Mouse (Mus musculus) retina, embryonic 14.5 days (tissue): Measurements from ENCODE around the gene Dab1.
A peak's percentile ranks its signal among the peaks of the same experiment; 100 is the strongest.

ENCODE experiments used
- DNase-seq: peaks from one replicate; pipeline ENCODE4 v3.0.0-alpha.2; 2015; ENCODE audit warnings: low spot score

Gene Dab1

DNA sequence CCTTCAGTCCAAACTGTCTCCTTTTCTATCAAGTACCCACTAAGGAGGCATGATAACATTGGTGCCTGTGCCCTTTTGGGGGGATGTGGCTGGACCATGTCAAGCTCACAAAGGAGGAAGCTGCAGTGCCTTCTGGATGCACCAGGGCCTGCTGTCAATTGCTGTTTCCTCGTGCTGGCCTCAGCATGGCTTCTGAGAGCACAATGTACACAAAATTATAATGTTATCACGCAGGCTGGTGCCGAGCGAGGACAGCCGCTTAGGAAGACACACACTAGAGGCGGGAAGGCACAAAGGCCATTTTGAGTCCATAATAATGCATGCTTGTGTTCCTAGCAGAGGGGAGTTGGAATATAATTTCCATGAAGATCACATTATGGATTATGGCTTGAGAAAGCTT, 81.2 kb downstream of the Dab1 start:
- no peak for DNase-seq

GRCm38 (mm10) chr4:103702137-103702536, 83.0 kb downstream of the Dab1 start:
- peak; percentile 55 for DNase-seq

GRCm38 (mm10) chr4:103704477-103704876, 85.3 kb downstream of the Dab1 start:
- DNase-seq, result no peak

- no peak for DNase-seq
Observed at GRCm38 (mm10) chr4:103706501-103706900, 87.3 kb downstream of the Dab1 start.

- no peak for DNase-seq
Observed at GRCm38 (mm10) chr4:103707140-103707539, 88.0 kb downstream of the Dab1 start.

- DNase-seq, result no peak
Observed at GRCm38 (mm10) chr4:103711353-103711752, 92.2 kb downstream of the Dab1 start.

DNA sequence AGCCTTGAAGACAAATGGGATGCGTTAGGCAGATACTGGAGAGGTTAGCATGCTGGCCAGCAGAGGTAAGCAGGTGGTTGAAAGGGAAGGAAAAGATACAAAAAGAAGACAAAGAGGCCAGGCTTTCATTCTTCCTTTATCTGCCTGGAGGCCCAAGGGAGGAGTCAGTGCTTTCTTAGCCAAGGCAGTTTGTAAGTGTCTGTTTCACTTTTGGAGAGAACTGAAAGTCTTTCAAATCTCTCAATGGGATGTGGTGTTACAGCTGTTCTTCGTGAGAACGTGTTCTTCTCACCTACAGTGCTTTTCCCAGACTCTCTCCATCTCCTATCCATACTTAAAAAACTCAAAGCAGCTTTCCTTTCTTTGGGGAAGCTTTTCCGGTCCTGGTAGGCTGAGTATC, 94.8 kb downstream of the Dab1 start:
- DNase-seq, result no peak

DNA sequence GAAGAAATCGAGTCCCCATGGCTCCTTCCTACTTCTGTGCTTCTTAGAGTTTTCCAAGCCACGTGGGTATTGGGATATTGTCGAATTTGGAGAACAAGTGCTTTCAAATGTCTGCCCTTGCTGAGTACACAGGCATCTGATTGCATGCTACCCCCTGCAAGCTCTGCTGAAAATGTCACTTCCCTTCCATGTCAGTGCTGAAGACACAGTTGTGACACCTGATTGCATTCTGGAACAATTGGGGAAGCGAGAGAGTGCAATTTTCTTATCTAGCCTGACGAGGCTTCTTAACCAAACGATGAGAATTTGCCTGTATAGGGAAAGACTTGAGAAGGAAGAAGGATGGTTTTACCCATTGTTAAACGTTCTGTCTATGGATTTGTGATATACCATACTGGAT, 95.8 kb downstream of the Dab1 start:
- DNase-seq, result no peak

- DNase-seq, result no peak
Observed at GRCm38 (mm10) chr4:103715568-103715967, 96.4 kb downstream of the Dab1 start.

DNA sequence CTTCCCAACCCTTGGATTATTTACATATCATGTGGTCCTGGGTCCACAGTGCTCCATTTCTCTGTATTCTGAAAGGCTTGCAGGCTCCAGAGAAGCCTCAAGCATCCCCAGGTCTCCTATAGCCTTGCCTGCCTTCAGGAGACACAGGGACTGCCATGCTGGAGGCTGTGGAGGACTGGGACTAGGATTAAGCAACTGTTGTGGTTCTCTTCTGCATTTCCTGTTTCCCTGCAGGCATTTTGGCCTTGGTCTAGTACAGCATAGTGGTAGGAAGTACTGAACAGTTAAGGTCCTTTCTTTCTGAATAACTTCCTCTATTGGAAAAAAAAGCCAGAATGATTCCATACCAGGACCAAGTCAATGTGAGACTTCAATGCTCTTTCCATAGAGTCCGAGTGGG, 103.6 kb downstream of the Dab1 start:
- DNase-seq, result no peak

DNA sequence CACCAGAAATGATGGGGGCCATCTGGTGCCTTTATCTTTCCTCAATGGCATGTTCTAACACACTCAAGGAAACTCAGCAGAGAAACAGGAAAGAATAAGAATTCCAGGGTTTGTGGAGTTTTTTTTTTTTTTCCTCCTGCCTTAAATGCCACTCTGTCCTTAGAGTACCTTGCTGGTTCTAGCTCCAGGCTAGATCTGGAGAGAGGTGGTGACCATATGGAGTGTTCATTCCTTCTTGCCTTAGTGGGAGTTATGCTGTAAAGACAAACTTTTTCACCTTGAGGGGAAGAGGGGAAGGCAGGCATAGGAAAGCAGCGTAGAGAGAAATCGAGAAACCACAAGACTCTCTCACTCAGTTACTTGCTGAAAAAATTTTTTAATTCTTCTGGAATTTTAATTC, 107.3 kb downstream of the Dab1 start:
- no peak for DNase-seq

DNA sequence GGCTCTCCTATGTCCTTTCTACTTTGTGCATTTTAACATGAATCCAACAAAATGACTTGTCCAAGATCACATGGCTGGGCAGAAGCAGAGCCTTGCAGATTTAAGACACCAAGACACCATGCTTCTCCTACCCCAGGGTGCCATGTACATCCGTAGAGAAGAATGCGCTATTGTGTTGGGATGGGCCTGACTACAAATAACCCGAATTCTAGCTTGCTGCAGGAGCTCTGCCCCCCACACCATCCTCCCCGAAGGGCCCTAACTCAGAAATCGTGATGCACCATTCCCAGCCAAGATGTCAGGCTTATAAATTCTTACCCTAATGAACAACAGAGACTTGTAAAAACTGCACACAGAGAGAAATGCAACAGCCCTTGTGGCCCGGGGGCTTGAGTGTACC, 118.0 kb downstream of the Dab1 start:
- no peak for DNase-seq

- DNase-seq, result no peak
Observed at GRCm38 (mm10) chr4:103751249-103751855, 132.2 kb downstream of the Dab1 start.

- no peak for DNase-seq
Observed at GRCm38 (mm10) chr4:103754561-103754960, 135.4 kb downstream of the Dab1 start.

- DNase-seq, result no peak
Observed at GRCm38 (mm10) chr4:103757241-103757640, 138.1 kb downstream of the Dab1 start.

- DNase-seq, result no peak
Observed at GRCm38 (mm10) chr4:103762416-103762815, 143.3 kb downstream of the Dab1 start.

DNA sequence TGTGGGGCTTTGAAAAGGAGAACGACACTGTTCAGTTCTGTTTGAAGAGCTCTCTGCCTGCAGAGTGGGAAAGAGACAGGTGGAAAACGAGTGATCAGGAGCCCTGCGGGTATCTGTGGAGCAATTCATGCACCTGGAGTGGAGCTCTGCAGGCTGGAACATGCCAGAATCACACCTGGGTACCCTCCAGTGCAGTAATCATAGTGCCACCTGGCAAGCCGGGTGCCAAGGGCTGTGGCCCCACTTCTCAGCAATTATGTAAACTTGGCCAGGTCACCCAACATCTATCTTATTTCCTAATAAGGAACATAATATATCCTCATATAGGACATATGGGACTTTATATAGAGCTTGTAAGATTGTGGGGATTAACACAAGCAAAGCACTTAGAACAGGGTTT, 156.6 kb downstream of the Dab1 start:
- DNase-seq, result no peak

- no peak for DNase-seq
Observed at GRCm38 (mm10) chr4:103781398-103781797, 162.2 kb downstream of the Dab1 start.

DNA sequence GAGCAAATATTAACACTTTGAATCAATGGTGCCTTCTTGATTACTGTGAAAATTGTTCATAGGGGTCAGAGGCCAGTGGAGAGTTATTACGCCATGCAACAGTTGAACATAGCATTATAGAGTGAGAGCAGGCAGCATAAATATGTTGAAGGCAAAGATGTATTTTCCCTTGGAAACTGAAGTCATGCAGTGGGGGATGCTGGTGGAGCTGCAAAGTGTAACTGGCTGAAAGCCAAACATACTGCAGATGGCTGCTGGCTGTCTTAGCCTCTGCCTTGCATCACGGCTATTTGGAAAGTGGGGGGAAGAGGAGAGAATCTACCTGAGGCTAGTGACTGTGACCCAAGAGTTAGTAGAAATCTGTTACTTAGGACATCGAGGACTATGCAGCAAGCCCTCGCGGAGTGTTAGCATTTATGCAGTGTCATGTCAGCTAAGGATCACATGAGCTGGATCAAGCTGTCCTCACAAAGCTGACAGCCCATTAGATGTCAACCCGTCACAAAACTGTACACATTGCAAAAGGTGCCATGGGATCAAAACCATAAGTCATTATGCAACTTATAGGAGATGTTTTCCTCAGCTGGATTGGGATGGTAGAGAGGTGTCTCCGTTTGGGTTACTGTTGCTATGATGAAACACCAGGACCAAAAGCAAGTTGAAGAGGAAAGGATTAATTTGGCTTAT, 164.5 kb downstream of the Dab1 start:
- no peak for DNase-seq

DNA sequence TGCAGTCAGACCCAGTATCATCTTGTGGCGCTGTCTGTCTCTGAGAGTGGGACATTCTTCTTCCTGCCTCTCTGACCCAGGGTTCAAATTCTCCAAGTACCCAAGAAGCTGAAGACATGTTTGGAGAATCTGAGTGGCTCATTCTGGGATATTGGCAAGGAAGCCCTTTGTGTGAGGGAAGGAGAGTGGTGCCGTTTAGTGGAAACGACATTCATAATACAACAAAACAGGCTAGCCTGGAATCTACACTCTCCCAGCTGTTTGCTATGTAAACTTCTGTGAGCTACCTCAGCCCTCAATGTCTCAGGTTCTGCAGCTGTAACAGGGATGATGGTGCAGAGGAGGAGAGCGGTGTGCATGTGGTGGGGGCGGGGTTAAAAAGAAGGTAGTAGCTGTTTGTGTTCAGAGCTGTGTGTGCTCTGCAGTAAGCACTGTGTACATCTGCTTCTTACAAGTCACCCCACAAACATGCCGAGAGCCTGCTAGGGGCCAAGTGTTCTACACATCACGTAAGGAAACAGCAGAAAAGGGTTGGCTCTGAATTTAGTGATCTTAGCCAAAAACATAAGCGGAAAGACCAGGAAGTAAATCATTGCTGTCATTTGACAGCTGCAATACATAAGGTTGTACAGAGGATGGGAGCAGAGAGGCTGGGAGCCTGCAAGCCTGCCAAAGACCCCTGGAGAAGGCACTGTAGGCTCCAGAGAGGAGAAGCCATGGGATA, 174.6 kb downstream of the Dab1 start:
- no peak for DNase-seq

DNA sequence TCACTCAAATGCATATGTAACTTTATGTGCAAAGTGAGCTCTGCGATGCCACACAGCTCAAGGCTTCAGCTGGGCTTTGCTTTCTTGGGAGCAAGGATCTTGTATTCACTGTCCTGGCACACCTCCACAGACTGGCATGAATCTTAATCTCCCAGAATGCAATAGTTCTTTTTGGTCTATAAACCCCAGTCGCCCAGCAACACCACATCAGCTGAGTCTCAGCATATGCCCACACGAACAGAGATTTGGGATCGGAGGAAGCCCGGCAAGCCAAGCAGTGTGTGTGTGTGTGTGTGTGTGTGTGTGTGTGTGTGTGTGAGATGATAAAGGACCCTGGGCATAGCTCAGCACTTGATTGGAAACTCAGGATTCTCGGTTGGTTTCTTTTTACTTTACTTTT, 177.3 kb downstream of the Dab1 start:
- no peak for DNase-seq

- no peak for DNase-seq
Observed at GRCm38 (mm10) chr4:103802439-103802838, 183.3 kb downstream of the Dab1 start.

GRCm38 (mm10) chr4:103804461-103804860, 185.3 kb downstream of the Dab1 start:
- no peak for DNase-seq
